Mouse (Mus musculus): ENCODE measurements around the gene Srsf10. TPM values are rescaled to one million over a fixed set of nuclear protein-coding genes. Genes with fewer than 3 reads are reported as not detected.
A peak's percentile ranks its signal among the peaks of the same experiment; 100 is the strongest.

Srsf10 gene
- 10 to 100 TPM; 73.8 to 80.5 TPM for total RNA-seq (2021)

DNA sequence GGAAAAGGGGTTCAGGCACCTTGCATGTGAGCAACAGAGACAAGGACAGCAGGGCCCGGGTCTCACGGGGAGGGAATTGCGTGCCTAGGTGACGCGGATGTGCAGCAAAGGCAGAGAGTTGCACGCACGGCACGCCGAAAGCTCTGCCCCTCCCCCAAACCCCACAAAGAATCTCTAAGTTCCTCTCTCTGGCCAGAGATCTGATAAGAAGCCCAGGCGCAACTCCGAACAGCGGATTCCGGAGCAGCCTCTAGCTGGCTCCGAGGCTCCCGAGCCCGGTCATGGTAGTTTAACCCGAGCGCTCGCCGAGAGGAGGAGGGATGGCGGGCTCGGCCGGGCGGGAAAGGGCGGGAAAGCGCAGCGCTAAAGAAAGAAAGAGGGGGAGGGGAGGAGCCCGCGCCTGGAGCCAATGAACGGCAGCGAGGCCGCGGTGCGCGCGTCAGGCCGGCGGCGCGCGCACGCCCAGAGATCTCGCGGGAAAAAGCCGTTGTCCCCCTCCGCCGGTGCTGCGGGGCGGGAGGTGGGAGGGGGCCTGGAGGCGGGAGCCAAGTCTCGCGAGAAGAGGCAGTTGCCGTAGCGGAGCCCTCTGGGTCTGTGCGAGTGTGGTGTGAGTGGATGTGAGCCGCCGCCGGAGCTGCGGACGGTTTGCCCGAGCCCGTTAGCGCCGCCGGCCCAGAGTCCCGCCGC lies at the start of gene Srsf10:
Gene Srsf10, plus strand, starts transcription at position 212 of the 687 bp plus-strand sequence.
- peak; percentile 97 for DNase-seq

DNA sequence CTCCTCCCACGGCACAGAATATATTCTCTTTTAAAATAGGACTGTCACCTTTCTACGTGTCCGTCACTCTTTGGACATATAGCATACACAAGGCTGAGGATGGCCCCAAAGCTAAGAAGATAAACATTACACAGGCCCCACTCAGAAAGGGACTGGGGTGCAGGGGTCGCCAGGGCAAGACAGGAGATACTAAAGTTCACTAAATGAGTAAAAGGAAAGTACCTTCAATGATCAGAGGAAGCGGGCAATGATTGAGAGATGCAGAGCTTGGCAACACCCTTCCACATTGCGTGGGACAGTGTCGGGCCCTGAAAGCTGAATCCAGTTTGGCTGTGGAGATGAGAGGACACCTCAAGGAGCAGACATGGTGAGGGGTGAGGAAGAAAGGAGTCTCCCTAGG lies 40.7 kb upstream of the Srsf10 start:
- DNase-seq = no peak

GRCm38 (mm10) chr4:135816905-135817622 lies 38.5 kb upstream of the Srsf10 start:
- peak; percentile 57 for DNase-seq

- no peak for DNase-seq
These were observed 37.2 kb upstream of the Srsf10 start for GRCm38 (mm10) chr4:135818366-135818765.

DNA sequence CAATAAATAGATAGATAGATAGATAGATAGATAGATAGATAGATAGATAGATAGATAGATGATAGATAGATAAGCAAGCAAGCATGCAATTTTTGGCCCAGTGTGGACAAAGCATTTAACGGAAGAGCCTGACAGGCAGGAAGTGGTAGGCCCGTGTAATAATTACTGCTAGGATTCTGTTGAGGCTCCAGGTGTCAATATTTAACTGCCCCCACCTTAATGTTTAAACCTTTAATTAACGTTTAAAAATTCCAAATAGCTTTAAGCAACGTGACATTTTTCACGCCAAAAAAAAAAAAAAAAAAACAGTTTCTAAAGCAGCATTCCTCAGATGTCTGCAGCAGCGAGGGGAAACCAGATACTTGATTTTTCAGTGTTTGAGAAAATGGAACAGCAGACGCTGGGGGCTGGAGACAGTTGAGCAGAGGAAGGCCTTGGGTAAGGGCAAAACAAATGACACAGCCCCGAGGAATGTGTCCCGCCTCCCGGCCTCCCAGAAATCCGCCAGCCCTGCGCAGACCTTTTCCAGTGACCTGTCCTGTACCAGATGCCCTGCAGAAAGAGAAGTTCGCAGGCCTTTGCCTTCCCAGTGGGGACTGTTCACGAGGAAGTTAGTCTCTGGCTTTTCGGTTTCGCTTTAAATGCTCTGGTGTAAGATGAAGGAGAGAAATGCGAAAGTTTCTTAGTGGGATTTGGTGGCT lies 35.6 kb upstream of the Srsf10 start:
- peak; percentile 59 for DNase-seq

DNA sequence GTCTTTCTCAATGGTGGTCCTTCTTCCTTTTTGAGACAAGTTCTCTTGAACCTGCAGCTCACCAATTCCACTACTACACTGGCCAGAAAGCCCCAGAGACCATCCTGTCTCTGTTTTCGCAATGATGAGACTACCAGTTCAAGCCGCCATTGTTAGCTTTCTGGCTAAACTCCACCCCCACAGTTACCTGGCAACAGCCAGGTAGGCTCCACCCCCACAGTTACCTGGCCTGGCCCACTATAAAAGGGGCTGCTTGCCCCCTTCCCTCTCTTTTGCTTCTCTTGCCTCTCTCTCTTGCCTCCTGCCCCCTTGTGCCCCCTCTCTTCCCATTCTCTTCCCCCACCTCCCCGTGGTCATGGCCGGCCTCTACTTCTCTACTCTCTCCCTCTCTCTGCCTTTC lies 33.8 kb upstream of the Srsf10 start:
- no peak for DNase-seq

- DNase-seq = peak; percentile 60
These were observed 32.2 kb upstream of the Srsf10 start for GRCm38 (mm10) chr4:135823298-135823697.

DNA sequence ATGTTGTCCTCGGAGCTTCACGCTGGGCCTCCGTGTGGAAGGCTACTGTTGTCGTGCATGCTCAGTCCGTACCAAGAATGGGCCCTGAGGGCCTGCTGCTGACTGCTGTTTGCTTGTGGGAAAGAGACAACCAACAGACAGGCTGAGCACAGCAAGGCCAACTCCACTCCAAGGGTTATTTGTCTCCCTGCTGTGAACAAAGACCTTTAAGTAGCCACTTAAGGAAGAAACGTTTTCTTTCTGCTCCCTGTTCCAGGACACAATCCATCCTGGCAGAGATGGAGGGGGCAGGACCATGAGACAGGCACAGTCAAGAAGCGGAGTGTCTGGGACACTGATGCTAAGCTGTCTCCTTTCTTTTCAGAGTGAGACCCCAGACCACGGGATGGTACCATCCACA lies 31.3 kb upstream of the Srsf10 start:
- DNase-seq = no peak

DNA sequence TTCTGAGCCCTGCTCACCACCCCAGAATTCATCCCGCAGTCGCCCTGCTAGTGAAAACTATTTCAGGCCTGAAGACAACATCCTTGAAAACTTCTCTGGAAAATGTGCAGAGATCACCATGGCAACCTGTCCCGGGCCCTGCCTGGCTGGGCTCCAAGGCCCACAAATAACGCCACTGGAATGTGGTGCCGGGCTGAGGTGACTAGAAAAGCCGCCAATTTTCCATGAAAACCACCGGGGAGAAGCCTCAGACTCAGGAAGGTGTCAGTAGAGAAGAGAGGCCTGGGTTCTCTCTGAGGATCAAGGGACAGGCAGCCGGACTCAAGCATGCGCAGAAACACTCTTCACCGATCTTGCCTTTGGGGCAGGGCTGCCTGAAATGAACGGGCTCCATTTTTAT lies 27.1 kb upstream of the Srsf10 start:
- peak; percentile 87 for DNase-seq

- DNase-seq = peak; percentile 27
These were observed 23.5 kb upstream of the Srsf10 start for GRCm38 (mm10) chr4:135832070-135832469.

- DNase-seq = no peak
These were observed 22.0 kb upstream of the Srsf10 start for GRCm38 (mm10) chr4:135833301-135834123.

DNA sequence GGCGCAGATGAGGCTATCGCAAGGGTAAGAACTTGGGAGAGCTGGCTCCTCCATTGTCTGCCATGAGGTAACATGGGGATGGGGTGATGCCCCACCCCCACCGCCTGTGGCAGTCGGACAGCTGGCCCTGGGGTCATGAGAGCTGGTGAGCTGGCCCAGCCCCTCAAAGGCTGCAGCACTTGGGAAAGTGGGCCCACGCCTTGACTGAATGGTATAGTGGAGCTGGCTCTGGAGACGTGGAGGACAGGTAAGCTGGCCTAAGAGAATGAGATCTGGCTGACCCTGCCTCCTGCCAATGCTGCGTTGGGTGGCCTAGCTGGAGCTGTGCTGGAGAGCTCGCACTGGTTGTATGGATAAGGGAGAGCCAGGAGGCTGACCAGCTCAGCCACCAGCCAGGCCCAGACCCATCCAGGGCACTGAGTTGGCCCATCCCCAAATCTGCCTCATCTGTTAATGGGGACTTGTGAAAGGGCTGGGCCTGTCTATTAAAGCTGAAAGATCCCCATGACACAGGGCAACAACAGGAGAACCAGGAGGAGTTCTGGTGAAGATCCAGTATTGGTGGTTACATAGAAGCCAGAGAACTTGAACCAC lies 21.3 kb upstream of the Srsf10 start:
- no peak for DNase-seq

DNA sequence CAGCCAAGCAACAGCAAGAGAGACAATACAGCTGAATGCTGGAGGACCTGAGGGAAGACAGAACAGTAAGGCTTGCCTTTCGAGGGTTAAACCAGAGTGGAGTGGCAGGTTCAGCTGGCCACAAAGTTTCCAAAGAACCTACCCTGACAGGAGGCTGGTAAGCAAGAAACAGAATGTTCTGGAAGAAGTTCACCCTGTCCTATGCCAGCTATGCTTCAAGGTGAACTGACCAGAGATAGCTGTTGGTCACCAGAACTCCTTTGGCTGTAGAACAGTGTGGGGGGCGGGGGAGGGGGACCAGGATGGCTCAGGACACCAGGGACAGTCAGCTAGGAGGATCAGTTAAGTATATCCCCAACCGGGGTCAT lies 16.6 kb upstream of the Srsf10 start:
- DNase-seq = peak; percentile 17

DNA sequence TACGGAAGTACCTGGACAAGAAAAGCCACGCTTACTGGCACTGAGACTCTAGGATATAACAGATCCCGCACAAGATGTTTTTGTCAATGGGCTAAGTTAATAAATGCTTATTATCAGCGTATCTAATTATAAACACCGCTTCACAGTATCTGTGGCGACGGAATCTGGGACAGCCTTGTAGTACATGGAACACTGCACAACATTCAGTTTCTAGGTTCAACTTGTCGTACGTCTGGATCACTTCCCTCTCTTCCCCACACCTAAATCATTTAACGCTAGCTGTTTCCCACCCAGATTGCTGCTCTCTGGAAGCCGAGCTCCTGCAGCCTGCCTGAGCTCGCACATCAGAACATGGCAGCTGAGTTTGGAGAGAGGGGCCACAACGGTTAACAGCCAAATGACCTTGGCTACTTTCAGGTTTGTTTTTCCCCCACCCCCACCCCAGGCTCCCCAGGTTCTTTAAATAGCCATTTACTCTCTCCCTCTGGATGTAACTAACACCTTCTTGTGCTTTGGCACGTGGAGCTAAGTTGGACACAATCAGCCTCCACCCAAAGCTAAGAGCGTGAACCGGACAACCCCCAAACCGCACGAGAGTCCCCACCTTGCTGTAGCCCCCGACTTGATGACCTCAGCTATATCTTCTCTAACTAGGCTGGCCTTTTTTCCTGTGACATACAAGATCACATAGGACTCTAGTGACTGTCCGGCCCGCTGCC lies 16.1 kb upstream of the Srsf10 start:
- peak; percentile 44 for DNase-seq

GRCm38 (mm10) chr4:135844400-135844799 lies 11.1 kb upstream of the Srsf10 start:
- no peak for DNase-seq

- DNase-seq = peak; percentile 72
These were observed 8.0 kb upstream of the Srsf10 start for GRCm38 (mm10) chr4:135847581-135847980.

DNA sequence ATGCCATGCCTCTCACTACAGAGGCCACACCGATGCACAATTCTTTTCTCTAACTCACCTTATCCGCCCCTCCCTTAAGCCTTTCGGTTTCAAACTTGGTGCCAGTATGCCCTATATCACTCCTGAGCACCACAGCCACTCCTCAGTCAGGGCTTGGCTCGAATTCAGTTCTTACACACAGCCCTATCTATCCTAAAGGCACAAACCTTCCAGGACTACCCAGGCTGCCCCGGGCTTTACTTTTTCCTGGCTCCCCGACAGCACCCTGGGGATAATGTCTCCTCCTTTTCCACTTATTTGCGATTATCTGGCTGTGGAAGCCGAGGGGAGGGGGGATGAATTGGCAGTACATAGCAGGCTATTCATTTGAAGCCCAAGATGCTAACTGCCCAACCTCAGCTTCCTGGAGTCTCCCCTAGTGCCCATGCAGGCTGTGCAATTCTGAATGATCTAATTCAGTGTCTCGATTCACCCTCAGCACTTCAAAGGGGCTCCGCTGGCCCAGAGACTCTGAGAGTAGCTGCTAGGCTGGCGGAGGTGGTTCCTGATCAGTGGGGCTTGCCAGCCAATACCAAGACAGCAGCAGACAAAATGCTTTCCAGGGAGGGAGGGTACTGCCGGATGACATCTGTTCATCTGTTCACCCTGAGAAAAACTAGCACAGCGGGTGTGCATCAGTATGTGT lies 5.0 kb upstream of the Srsf10 start:
- peak; percentile 27 for DNase-seq

DNA sequence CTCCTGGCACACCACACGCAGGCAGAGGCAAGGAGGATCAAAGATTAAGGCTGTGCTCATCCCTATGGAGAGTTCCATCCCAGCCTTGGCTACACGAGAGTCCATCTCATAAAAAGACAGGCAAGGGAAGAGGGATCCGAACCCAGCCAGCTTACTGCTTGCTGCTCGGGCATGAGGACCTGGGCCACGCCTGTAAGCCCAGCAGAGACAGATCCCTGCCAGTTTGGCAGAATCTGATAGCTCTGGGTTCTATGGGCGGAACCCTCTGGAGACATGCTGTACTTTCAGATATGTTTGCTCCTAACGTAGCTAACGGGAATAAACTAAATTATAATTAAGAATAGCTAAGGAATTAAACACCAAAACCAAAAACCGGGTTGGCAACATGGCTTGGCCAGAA lies 3.6 kb upstream of the Srsf10 start:
- DNase-seq = no peak

DNA sequence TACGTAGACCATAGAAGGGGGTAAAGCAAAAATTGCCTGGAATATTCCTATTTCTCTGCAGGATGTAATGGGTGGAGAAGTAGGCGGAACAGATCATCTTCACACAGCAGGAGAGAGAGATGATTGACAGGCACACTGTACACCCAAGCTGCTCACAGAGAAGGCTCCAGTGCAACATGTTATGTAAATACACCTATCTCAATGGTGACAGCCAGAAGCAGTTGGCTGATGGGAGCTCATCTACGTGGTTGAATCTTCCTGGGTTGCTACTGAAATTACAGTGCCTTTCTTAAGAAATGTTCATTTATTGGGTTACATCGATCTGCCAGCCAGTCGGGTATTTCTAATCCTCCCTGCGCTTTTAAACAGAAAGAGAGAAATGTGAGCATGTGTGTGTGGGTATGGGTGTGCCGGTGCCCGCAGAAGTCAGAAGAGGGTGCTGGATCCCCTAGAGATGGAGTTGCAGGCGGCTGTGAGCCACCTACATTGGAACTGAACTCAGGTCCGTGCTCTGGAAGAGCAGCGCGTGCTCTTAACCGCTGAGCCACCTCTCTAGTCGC lies 1.5 kb upstream of the Srsf10 start:
- no peak for DNase-seq

DNA sequence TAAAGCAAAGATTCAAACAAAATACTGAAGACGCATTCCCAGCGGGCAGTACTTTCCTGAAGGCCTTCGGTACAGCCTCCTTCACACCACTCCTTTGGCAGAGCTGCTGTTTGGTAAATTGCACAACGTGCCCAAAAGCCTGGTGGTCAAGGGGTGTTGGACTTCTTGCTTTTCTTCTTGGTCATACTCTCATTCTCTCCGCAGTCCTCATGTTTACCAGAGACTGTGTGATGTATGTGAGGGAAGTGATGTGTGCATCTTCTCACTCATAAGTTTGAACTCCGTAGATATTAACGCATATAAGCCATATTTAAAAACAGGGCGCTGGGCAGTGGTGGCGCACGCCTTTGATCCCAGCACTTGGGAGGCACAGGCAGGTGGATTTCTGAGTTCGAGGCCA lies 917 bp upstream of the Srsf10 start:
- DNase-seq = no peak

GRCm38 (mm10) chr4:135855080-135855479 lies 467 bp upstream of the Srsf10 start:
- DNase-seq = peak; percentile 28

Data from heart, postnatal 4 days (tissue).